Mouse (Mus musculus) cerebral cortex, adult 2 months (tissue): ENCODE data around the gene Fbxl17.

Experiments
- WGBS: fragments of 180-500 bp; shearing (Covaris S2); methylation state at CpG from one replicate; pipeline ENCODE4 v1.1.7; 2018; 5-methylcytosine and 5-hydroxymethylcytosine counted together

Fbxl17 gene

DNA sequence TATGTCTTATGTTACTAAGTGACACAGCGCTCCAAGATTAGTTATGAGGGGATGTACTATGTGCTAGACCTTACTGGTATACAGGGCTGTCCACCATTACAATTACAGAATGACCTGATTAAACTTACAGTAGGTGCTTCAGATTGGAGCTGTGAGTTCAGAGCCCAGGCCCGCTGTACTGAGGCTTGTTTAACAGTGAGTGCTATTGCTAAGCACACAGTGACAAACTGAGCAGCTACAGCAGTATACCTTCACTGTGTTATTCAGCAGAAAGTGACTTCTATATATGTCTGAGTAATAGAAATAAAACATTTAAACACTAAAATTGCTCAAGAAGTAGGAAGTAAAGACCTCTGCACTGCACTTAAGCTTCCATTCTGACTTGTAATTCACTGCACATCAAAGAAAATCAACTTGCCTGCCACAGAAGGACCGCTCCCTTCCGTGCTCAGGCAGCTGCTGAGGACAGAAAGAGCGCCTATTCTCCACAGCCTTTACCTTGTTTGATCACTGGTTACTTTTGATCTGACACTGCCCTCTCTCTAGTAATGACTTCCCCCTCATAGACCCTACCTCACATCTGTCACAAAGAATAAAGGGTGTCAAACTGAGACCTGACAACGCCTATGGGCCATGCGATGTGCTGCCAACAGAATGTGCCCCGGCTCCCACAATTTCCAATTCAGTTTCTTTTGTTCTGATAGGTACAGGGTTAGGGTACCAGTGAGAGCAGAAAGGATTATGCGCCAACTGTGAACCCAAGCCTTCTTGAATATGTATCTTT is 39.9 kb downstream of the Fbxl17 start:
- 81% methylated on average over 9 of the region's 9 CpGs for WGBS

DNA sequence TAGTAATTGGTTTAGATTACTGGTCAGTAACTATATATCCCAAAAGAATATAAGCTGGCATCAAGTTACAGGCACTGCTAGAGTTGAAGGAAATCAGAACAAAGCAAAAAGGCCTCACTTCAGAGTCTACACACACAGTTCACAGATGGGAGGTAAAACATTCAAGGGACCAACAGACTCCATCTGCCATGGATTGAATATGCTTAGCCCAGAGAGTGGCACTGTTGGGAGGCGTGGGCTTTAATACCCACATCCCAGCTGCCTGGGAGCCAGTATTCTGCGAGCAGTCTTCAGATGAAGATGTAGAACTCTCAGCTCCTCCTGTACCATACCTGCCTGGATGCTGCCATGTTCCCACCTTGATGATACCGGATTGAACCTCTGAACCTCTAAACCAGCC is 41.8 kb downstream of the Fbxl17 start:
- WGBS, result 79% methylated on average over 3 of the region's 3 CpGs

GRCm38 (mm10) chr17:63451311-63452006 is 48.4 kb downstream of the Fbxl17 start:
- WGBS, result 55% methylated on average over 10 of the region's 10 CpGs

DNA sequence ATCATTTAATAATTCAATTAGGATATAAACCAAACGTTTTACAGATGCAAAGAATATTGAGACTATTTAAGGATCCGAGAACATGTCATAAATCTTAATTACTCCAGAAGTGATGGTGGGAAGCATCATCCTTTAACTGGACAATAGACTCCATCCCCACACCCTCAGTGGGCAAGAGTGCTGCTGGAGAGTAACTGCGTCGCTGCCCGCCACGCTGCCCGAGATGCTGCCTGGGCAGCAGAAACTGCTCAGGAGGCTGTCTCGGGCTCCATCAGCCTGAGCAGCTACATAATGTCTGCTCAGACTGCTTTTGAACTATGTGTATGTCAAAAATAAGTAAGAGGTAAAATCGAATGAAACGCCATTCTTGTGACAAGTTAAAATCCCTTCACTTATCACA is 52.1 kb downstream of the Fbxl17 start:
- WGBS, result 81% methylated on average over 10 of the region's 10 CpGs

DNA sequence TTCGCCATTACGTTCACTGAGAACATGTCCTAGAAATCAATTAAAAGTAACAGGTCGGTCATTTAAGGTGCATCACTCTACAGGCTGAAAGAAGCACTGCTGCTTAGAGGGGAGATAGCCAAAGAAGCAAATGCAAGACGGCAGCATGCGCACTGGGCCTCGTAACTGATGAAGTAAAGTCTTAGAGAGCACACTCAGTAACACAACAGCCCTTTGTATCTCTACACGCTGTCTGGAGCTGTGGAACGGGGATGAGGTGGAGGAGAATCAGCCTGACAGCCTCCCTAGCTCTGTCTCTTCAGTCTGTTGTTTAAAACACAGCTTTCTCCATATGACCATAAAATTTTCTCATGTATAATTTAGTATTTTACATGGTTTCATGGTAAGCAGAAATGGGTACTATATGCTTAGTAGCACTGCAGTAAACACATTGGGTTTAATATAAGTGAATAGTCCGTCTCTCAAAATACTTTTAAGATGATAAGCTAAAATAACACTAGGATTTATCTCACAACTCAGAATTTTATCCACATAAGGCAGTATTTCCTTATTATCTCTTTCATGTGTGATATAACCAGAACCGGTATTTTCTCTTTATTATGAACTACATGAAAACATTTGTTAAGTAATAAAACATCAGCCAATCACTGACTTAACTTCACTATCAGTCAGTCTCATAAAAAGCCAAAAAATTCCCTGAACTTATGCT is 52.7 kb downstream of the Fbxl17 start:
- 70% methylated on average over 10 of the region's 10 CpGs for WGBS

DNA sequence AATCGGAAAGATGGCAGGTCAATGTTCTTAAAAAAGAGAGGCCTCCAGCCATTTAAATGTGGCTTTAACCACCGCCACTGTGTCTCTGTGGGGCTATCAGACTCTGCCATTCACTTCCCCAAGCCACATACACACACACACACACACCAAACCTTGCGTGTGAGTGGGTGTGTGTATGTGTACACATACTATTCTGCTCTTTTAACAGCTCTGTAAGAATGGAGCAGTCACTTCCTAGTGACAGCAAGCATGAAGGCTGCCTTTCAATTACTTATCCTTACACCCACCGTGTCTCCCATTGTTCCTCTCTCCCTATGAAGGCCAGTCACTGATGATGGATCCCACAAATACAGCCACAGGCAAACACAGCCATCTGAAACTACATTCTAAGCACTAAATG is 54.6 kb downstream of the Fbxl17 start:
- WGBS, result 84% methylated on average over 4 of the region's 4 CpGs

DNA sequence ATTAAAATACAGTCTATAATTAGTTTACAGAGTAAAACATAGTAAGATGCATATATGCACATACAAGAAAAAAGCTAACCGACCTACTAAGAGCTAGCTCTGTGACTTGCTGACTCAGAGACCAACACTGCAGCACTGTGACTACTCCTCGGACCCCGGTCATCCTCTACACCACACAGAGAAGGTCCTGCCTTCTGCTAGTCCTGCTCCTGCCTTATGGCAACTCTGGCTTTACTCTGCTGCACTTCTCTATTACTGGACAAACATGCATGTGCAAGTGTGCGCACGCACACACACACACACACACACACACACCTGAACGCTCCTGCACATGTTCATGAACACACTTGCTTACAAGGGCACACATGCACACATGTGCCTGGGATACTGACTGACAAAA is 62.4 kb downstream of the Fbxl17 start:
- WGBS, result 93% methylated on average over 6 of the region's 6 CpGs

DNA sequence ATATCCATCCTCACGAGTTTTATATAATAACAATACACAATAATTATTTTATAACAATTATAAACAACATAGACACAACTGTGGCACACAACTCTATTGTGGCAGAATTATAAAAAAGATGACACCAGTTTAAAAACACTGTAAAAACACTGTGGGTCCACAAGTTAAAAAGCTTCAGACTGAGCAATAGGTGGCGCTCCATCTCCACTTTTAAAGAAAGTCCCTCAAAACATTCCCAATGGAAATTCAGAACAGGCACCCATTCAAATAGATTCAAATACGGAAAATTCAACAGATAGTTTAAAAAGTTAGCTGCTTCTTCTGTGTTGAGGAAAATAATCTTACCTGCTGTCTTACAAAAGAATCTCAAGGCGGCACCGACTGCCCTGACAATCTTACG is 65.7 kb downstream of the Fbxl17 start:
- 51% methylated on average over 6 of the region's 6 CpGs for WGBS

GRCm38 (mm10) chr17:63431650-63432049 is 68.2 kb downstream of the Fbxl17 start:
- 76% methylated on average over 7 of the region's 7 CpGs for WGBS

- WGBS, result 56% methylated on average over 17 of the region's 17 CpGs
These were observed 69.3 kb downstream of the Fbxl17 start for GRCm38 (mm10) chr17:63430395-63431075.

DNA sequence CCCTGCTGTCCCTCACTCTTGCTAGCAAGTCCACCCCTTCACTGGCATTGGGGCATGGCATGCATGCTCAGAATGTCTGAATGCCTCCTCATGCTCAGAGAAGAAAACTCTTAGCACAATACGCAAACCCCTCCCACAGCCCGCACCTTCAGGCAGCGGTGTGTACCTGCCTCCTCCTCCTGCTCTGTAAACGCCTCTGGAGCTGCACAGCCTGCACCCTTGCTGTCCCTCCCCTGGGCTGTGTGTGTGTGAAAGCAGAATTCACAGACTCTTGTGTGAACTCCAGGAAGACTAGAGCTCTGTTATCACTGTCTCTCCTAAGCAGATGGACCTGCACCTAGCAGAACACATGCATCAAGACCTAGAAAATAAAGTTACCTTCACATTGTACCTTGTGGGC is 76.0 kb downstream of the Fbxl17 start:
- 64% methylated on average over 4 of the region's 4 CpGs for WGBS

DNA sequence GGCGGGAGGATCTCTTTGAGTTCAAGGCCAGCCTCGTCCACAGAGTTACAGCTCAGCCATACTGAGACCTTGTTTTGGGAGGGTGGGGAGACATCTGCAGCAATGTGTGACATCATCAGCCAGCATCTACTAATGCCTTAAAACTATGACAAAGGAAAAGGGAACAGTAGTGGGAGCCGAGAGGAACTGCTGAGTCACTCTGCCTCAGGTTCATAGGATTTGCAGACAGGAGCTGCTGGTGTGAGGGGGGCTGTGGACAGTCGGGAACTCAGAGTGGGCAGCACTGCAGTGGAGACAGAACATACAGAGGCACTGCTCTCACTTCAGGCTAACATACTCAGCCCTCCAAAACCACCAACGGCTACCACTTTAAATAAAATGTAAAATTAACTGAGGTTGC is 77.1 kb downstream of the Fbxl17 start:
- 75% methylated on average over 5 of the region's 5 CpGs for WGBS

DNA sequence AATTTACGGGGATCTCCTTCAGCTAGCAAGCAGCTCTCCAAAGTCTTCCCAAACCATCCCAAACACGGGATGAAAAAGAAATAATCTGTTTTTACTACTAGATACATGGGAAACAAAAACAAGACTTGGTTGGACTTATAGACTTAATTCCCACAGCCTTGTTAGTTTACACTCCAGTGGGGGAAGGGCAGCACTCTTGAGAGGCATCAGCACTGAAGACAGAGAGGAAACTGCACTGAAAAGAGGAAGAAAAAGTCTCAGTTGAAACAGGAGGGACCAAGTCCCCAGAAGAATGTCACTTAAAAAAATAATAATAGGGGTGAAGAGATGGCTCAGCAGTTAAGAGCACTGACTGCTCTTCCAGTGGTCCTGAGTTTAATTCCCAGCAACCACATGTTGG is 78.0 kb downstream of the Fbxl17 start:
- WGBS, result 58% methylated on average over 2 of the region's 2 CpGs

DNA sequence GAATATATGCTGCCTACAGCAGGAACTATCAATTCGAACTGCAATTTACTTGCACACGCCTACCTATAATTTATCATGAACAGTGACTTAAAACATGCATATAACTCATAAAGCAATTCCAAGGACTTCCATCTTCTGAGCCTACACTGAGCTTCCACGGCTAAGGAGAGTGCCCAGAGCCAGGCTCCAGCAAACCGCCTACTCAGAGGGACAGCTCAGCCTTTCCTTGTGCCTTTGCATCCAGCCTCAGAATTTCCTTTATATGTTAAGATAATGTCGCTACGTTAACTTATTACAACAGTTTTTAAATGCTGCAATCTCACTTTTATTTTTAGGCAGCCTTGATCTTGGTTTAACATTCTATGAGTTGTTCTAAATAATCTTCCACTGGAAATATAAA is 80.3 kb downstream of the Fbxl17 start:
- WGBS, result 64% methylated on average over 6 of the region's 6 CpGs

DNA sequence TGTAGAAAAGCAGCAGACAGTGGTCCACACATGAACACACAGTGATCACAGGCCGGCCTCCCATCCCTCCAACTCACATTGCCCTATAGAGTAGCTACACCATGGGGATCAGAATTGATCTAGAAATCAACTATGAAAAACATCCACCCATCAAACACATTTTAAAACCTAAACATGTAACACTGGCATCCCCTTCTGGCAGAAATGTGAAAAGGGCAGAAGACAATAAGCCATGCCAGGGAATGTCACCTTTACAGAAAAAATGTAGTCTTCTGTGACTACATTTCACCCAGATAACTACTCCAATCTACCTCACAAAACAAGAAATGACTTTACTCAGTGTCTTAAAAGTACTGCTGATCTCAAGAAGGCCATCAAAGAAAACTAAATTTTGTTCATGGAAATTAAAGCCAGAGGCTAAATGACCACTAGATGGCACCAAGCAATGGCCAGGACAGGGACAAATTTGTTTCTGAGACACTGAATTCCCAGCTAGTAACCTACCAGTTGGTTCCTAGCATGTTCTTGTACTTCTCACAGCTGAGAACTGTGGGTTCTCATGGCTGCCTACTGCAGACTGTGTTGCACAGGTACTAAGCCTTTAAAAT is 85.7 kb downstream of the Fbxl17 start:
- 94% methylated on average over 1 of the region's 1 CpGs for WGBS

DNA sequence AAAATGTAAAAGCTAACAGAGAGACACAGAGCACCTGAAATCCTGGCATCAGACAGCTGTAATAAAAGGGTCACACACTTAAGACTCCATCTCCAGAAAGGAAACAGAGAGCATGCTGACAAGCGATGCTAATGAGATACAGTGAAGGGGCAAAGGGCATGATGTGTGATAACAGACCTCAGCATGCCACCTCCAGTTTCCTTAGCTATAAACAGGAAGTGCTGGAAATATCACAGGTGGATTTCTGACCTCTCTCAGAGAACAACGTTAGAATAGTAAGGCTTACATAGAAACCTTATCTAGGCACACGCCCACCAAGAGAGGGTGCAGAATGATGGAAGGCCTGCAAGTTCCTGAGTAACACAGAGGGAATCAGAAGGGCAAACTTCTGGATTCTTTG is 88.3 kb downstream of the Fbxl17 start:
- 77% methylated on average over 3 of the region's 3 CpGs for WGBS

DNA sequence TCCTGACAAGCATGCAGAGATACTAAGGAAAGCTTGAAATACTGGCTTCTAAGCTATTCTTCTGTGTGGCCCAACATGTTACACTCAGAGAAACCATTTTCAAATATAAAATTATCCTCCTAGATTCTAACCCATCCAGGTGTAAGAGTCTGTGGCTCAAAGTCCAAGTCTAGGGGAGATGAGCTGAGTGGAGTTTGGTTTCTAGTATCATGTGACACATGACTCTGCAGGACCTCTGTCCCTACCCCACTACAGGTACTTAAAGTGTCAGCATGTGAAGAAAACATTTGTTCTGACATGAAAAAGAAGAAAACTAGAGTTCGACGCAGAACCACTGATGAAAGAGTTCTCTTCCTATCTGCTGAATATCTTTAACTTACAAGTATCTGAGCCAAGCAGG is 89.7 kb downstream of the Fbxl17 start:
- WGBS, result 97% methylated on average over 2 of the region's 2 CpGs

GRCm38 (mm10) chr17:63405955-63406354 is 93.9 kb downstream of the Fbxl17 start:
- 81% methylated on average over 4 of the region's 4 CpGs for WGBS

- WGBS, result 61% methylated on average over 4 of the region's 4 CpGs
These were observed 94.3 kb downstream of the Fbxl17 start for GRCm38 (mm10) chr17:63405471-63405870.

DNA sequence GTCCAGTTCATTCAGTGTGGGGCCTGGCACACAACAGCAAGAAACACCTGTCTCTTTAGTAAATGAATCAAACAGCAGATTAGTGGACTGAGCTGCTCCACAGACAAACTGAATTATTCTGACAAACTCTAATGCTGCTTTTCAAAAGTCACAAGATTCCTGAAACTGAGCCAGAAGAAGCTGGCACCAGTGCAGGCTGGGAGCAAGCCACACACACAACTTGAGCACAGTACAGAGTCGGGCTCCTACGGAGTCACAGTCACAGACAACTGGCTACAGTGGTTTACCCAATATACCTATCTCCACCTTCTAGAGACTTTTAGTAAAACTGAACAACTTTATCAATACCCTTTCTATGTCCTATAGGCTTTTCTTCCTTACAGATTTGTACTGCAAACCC is 94.8 kb downstream of the Fbxl17 start:
- WGBS, result 23% methylated on average over 2 of the region's 2 CpGs

- 70% methylated on average over 13 of the region's 13 CpGs for WGBS
These were observed 96.8 kb downstream of the Fbxl17 start for GRCm38 (mm10) chr17:63402741-63403681.
